Mouse (Mus musculus): ENCODE results near the gene Ostm1. TPM values are rescaled to one million over a fixed set of nuclear protein-coding genes. Genes with fewer than 3 reads are reported as not detected.

Ostm1 gene
- total and polyA plus RNA-seq, 3 experiments = 4.0 to 60.5 (median 24.5) TPM

GRCm38 (mm10) chr10:42613075-42613474 lies 29.5 kb downstream of the Ostm1 start:
- 0 out of 2 replicates have a peak, but pooled peaks cover 7% of the 10 kb centered on the region for H3K4me1 ChIP-seq (ENCODE audit: insufficient read depth, low read depth, low read length)
- TF ChIP-seq POLR2AphosphoS5 (IDR thresholded peaks at IDR 0.05; ENCODE audit: insufficient replicate concordance, low read depth, low read length) = no peak
- TF ChIP-seq CTCF (IDR thresholded peaks at IDR 0.05; ENCODE audit: low read depth, low read length) = no peak
- no peak for TF ChIP-seq GATA1 (IDR thresholded peaks at IDR 0.05; ENCODE audit: borderline replicate concordance, low read length)
- no peak for TF ChIP-seq GATA2 (IDR thresholded peaks at IDR 0.05; ENCODE audit: borderline replicate concordance, low read depth, low read length)
- no peak for TF ChIP-seq TAL1 (conservative IDR thresholded peaks at IDR 0.05; ENCODE audit: low read depth, low read length)
- no peaks in the 10 kb centered on the region for H3K36me3 ChIP-seq (replicated peaks)
- no peak overlapping the region for H3K4me3 ChIP-seq (ENCODE audit: low read depth, low read length)
- H3K9me3 ChIP-seq (replicated peaks) = no peaks in the 10 kb centered on the region
- peaks cover 61% of the 10 kb centered on the region for H3K27me3 ChIP-seq (ENCODE audit: insufficient read depth, low read length)
- DNase-seq (ENCODE audit: low spot score) (no peak), ATAC-seq (ENCODE audit: extremely low read depth, insufficient number of reproducible peaks, low FRiP score, poor library complexity, severe bottlenecking) (no peak)

GRCm38 (mm10) chr10:42613639-42614381 lies 30.2 kb downstream of the Ostm1 start:
- ATAC-seq (ENCODE audit: extremely low read depth, insufficient number of reproducible peaks, low FRiP score, poor library complexity, severe bottlenecking) (no peak), DNase-seq (ENCODE audit: low spot score) (no peak)
- peak overlapping the region; percentile 20; the same call in 1 of the 2 replicates for H3K4me3 ChIP-seq (ENCODE audit: low read depth, low read length)
- H3K4me1 ChIP-seq (ENCODE audit: insufficient read depth, low read depth, low read length) = 0 out of 2 replicates have a peak, but pooled peaks cover 7% of the 10 kb centered on the region
- peaks cover 63% of the 10 kb centered on the region for H3K27me3 ChIP-seq (ENCODE audit: insufficient read depth, low read length)
- H3K9me3 ChIP-seq (replicated peaks) = no peaks in the 10 kb centered on the region
- TF ChIP-seq POLR2AphosphoS5 (IDR thresholded peaks at IDR 0.05; ENCODE audit: insufficient replicate concordance, low read depth, low read length) (no peak), TAL1 (conservative IDR thresholded peaks at IDR 0.05; ENCODE audit: low read depth, low read length) (no peak), GATA2 (IDR thresholded peaks at IDR 0.05; ENCODE audit: borderline replicate concordance, low read depth, low read length) (no peak), GATA1 (IDR thresholded peaks at IDR 0.05; ENCODE audit: borderline replicate concordance, low read length) (no peak), CTCF (IDR thresholded peaks at IDR 0.05; ENCODE audit: low read depth, low read length) (no peak)
- H3K36me3 ChIP-seq (replicated peaks) = no peaks in the 10 kb centered on the region

GRCm38 (mm10) chr10:42614766-42615165 lies 31.1 kb downstream of the Ostm1 start:
- Histone ChIP-seq H3K4me1 (ENCODE audit: insufficient read depth, low read depth, low read length) (0 out of 2 replicates have a peak, but pooled peaks cover 7% of the 10 kb centered on the region), H3K36me3 (replicated peaks) (no peaks in the 10 kb centered on the region), H3K9me3 (replicated peaks) (no peaks in the 10 kb centered on the region), H3K4me3 (ENCODE audit: low read depth, low read length) (no peak overlapping the region), H3K27me3 (ENCODE audit: insufficient read depth, low read length) (peaks cover 64% of the 10 kb centered on the region)
- DNase-seq (ENCODE audit: low spot score) (no peak), ATAC-seq (ENCODE audit: extremely low read depth, insufficient number of reproducible peaks, low FRiP score, poor library complexity, severe bottlenecking) (no peak)
- no peak for TF ChIP-seq TAL1 (conservative IDR thresholded peaks at IDR 0.05; ENCODE audit: low read depth, low read length)
- no peak for TF ChIP-seq GATA1 (IDR thresholded peaks at IDR 0.05; ENCODE audit: borderline replicate concordance, low read length)
- TF ChIP-seq CTCF (IDR thresholded peaks at IDR 0.05; ENCODE audit: low read depth, low read length) = no peak

- Histone ChIP-seq H3K27me3 (ENCODE audit: insufficient read depth, low read length) (peaks cover 50% of the 10 kb centered on the region), H3K9me3 (replicated peaks) (no peaks in the 10 kb centered on the region), H3K4me3 (ENCODE audit: low read depth, low read length) (no peak overlapping the region), H3K4me1 (ENCODE audit: insufficient read depth, low read depth, low read length) (0 out of 2 replicates have a peak, but pooled peaks cover 4% of the 10 kb centered on the region), H3K36me3 (replicated peaks) (no peaks in the 10 kb centered on the region)
- DNase-seq (ENCODE audit: low spot score) (no peak), ATAC-seq (ENCODE audit: extremely low read depth, insufficient number of reproducible peaks, low FRiP score, poor library complexity, severe bottlenecking) (no peak)
- TF ChIP-seq POLR2AphosphoS5 (IDR thresholded peaks at IDR 0.05; ENCODE audit: insufficient replicate concordance, low read depth, low read length) (no peak), GATA2 (IDR thresholded peaks at IDR 0.05; ENCODE audit: borderline replicate concordance, low read depth, low read length) (no peak), GATA1 (IDR thresholded peaks at IDR 0.05; ENCODE audit: borderline replicate concordance, low read length) (no peak)
Observed at GRCm38 (mm10) chr10:42618291-42618690, 34.7 kb downstream of the Ostm1 start.

GRCm38 (mm10) chr10:42625907-42626306 lies 42.3 kb downstream of the Ostm1 start:
- no peak overlapping the region for H3K4me3 ChIP-seq (ENCODE audit: low read depth, low read length)
- TF ChIP-seq GATA2 (IDR thresholded peaks at IDR 0.05; ENCODE audit: borderline replicate concordance, low read depth, low read length) = no peak
- TF ChIP-seq GATA1 (IDR thresholded peaks at IDR 0.05; ENCODE audit: borderline replicate concordance, low read length) = no peak
- no peak for TF ChIP-seq CTCF (IDR thresholded peaks at IDR 0.05; ENCODE audit: low read depth, low read length)
- no peak for TF ChIP-seq POLR2AphosphoS5 (IDR thresholded peaks at IDR 0.05; ENCODE audit: insufficient replicate concordance, low read depth, low read length)
- no peak for TF ChIP-seq TAL1 (conservative IDR thresholded peaks at IDR 0.05; ENCODE audit: low read depth, low read length)
- H3K9me3 ChIP-seq (replicated peaks) = no peaks in the 10 kb centered on the region
- ATAC-seq (ENCODE audit: extremely low read depth, insufficient number of reproducible peaks, low FRiP score, poor library complexity, severe bottlenecking) (no peak), DNase-seq (ENCODE audit: low spot score) (no peak)
- H3K27me3 ChIP-seq (ENCODE audit: insufficient read depth, low read length) = peaks cover 40% of the 10 kb centered on the region
- H3K4me1 ChIP-seq (ENCODE audit: insufficient read depth, low read depth, low read length) = peaks cover 16% of the 10 kb centered on the region
- no peaks in the 10 kb centered on the region for H3K36me3 ChIP-seq (replicated peaks)

- Histone ChIP-seq H3K36me3 (replicated peaks) (no peaks in the 10 kb centered on the region), H3K27me3 (ENCODE audit: insufficient read depth, low read length) (peaks cover 68% of the 10 kb centered on the region), H3K9me3 (replicated peaks) (no peaks in the 10 kb centered on the region), H3K4me1 (ENCODE audit: insufficient read depth, low read depth, low read length) (peaks cover 38% of the 10 kb centered on the region), H3K4me3 (ENCODE audit: low read depth, low read length) (no peak overlapping the region)
- DNase-seq (ENCODE audit: low spot score) = no peak
- no peak for ATAC-seq (ENCODE audit: extremely low read depth, insufficient number of reproducible peaks, low FRiP score, poor library complexity, severe bottlenecking)
- TF ChIP-seq CTCF (IDR thresholded peaks at IDR 0.05; ENCODE audit: low read depth, low read length) = no peak
- TF ChIP-seq TAL1 (conservative IDR thresholded peaks at IDR 0.05; ENCODE audit: low read depth, low read length) = no peak
- no peak for TF ChIP-seq GATA1 (IDR thresholded peaks at IDR 0.05; ENCODE audit: borderline replicate concordance, low read length)
- TF ChIP-seq GATA2 (IDR thresholded peaks at IDR 0.05; ENCODE audit: borderline replicate concordance, low read depth, low read length) = no peak
- no peak for TF ChIP-seq POLR2AphosphoS5 (IDR thresholded peaks at IDR 0.05; ENCODE audit: insufficient replicate concordance, low read depth, low read length)
Observed at GRCm38 (mm10) chr10:42630596-42631355, 47.2 kb downstream of the Ostm1 start.
